Mouse (Mus musculus): ENCODE results near the gene Fastk.
A peak's percentile ranks its signal among the peaks of the same experiment; 100 is the strongest.

Gene Fastk

GRCm38 (mm10) chr5:24444746-24445427 is at the start of gene Fastk:
Gene Fastk, minus strand, starts transcription at chr5:24445287.
- peak; percentile 87 to 89 for DNase-seq

- no peak for DNase-seq
Measured at GRCm38 (mm10) chr5:24492546-24493285, 47.6 kb upstream of the Fastk start.

- DNase-seq: no peak
Measured at GRCm38 (mm10) chr5:24490413-24490920, 45.4 kb upstream of the Fastk start.

- no peak for DNase-seq
Measured at GRCm38 (mm10) chr5:24486738-24487137, 41.7 kb upstream of the Fastk start.

GRCm38 (mm10) chr5:24486097-24486496 is 41.0 kb upstream of the Fastk start:
- DNase-seq: peak in 1 of 2 experiments; percentile 50

- DNase-seq: no peak
Measured at GRCm38 (mm10) chr5:24484963-24485362, 39.9 kb upstream of the Fastk start.

- DNase-seq: peak in 1 of 2 experiments; percentile 37
Measured at GRCm38 (mm10) chr5:24483326-24483725, 38.2 kb upstream of the Fastk start.

- no peak for DNase-seq
Measured at GRCm38 (mm10) chr5:24482247-24483079, 37.4 kb upstream of the Fastk start.

- DNase-seq: no peak
Measured at GRCm38 (mm10) chr5:24481647-24482046, 36.6 kb upstream of the Fastk start.

GRCm38 (mm10) chr5:24477909-24478308 is 32.8 kb upstream of the Fastk start:
- DNase-seq: no peak

GRCm38 (mm10) chr5:24475476-24476241 is 30.6 kb upstream of the Fastk start:
- DNase-seq: no peak

GRCm38 (mm10) chr5:24474723-24475261 is 29.7 kb upstream of the Fastk start:
- DNase-seq: no peak

GRCm38 (mm10) chr5:24474025-24474722 is 29.1 kb upstream of the Fastk start:
- no peak for DNase-seq

- DNase-seq: no peak
Measured at GRCm38 (mm10) chr5:24472884-24473619, 28.0 kb upstream of the Fastk start.

- peak; percentile 39 to 42 for DNase-seq
Measured at GRCm38 (mm10) chr5:24470600-24470999, 25.5 kb upstream of the Fastk start.

- no peak for DNase-seq
Measured at GRCm38 (mm10) chr5:24466762-24467161, 21.7 kb upstream of the Fastk start.

- no peak for DNase-seq
Measured at GRCm38 (mm10) chr5:24455613-24456012, 10.5 kb upstream of the Fastk start.

- no peak for DNase-seq
Measured at GRCm38 (mm10) chr5:24455076-24455475, 10.0 kb upstream of the Fastk start.

GRCm38 (mm10) chr5:24453985-24454303 is 8.9 kb upstream of the Fastk start:
- DNase-seq: no peak

GRCm38 (mm10) chr5:24453283-24453984 is 8.3 kb upstream of the Fastk start:
- DNase-seq: no peak

Data from thymus, adult 18-20 months (tissue).